Mouse (Mus musculus) heart, adult 2 months (tissue): ENCODE data around the gene Prl3c1.

Experiments used
- CTCF ChIP-seq: fragments of 200-600 bp; IDR thresholded peaks from 2 replicates; pipeline ENCODE4 v1.8.1; 2022; ENCODE audit warnings: antibody characterized with exemption, mild to moderate bottlenecking, moderate library complexity
- EP300 ChIP-seq: fragments of 200-500 bp; IDR thresholded peaks from 2 replicates; pipeline ENCODE4 v1.6.1; 2011; ENCODE audit warnings: low read depth, low read length, control low read depth; ENCODE audit not compliant: insufficient read depth

- no peak for TF ChIP-seq EP300
- no peak for TF ChIP-seq CTCF
Observed at GRCm38 (mm10) chr13:27196359-27196758, at the start of gene Prl3c1.
